Mouse (Mus musculus): ENCODE measurements at regions not wholly inside any gene's neighbourhood (a gene's known extent, or its start where the extent isn't known, plus 50 kb on each side); places are given as distances from the start of the nearest gene placed in this dataset.

DNA sequence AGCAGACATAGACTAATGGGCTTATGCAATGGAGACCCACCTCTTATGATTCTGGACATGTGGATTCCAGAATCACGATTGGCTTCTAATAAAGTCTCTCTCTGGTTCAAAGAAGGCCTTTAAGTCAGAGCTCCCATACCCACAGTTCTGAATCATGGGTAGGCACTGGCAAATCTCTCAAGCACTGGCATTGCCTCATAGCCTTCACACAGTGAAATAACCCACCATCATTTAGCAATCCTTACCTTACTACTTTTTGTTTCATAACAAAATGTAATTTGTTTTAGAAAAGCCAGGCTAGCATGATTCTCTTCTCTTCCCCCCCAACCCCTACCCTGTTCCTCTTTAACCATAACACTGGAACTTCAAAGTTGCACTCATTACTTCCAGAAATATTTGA is 236.3 kb upstream of the Trib2 start:
- TF ChIP-seq EP300 (IDR thresholded peaks at IDR 0.05; ENCODE audit: low read depth) (no peak), CTCF (IDR thresholded peaks at IDR 0.05; ENCODE audit: low read depth) (no peak)
